Mouse (Mus musculus) CH12.LX (cell line): ENCODE data around the gene Rdh16. TPM values are rescaled to one million over a fixed set of nuclear protein-coding genes. Genes with fewer than 3 reads are reported as not detected.

Experiments
- DNase-seq: peaks from one replicate; pipeline ENCODE4 v3.0.0-alpha.2; 2013; ENCODE audit errors: extremely low read depth
- H3K27ac ChIP-seq: 2 replicates; pipeline ENCODE4 v1.5.1; 2012; ENCODE audit warnings: low read depth, mild to moderate bottlenecking, control low read depth, moderate library complexity; ENCODE audit not compliant: insufficient read depth
- H3K27me3 ChIP-seq: replicated peaks from 2 replicates; pipeline ENCODE3; 2012; ENCODE audit warnings: inconsistent platforms
- H3K36me3 ChIP-seq, 2 experiments: replicated peaks in 1 of 2; 2 replicates each; pipeline versions ENCODE3 to v1.6.1; 2012; ENCODE audit warnings: inconsistent platforms in 1 of 2, low read length in 1 of 2, mild to moderate bottlenecking in 1 of 2, mixed read lengths in 1 of 2, moderate library complexity in 1 of 2; ENCODE audit not compliant: control insufficient read depth in 1 of 2, insufficient read depth in 1 of 2
- H3K4me1 ChIP-seq, 2 experiments: 2 replicates each; pipeline ENCODE4 v1.6.1; 2012; ENCODE audit warnings: inconsistent platforms in 1 of 2, moderate library complexity in 1 of 2; ENCODE audit not compliant: insufficient read depth in 2 of 2, control insufficient read depth in 1 of 2
- H3K4me2 ChIP-seq: 2 replicates; pipeline ENCODE4 v1.6.1; 2012; ENCODE audit warnings: low read depth, mild to moderate bottlenecking, control low read depth; ENCODE audit not compliant: poor library complexity, insufficient read depth, severe bottlenecking
- H3K4me3 ChIP-seq, 3 experiments: fragments of 150-350 bp in 1 of 3; sonication (generic) in 1 of 3; replicated peaks in 1 of 3; 2 replicates each; pipeline versions ENCODE3 to v1.5.1; 2011 to 2012; ENCODE audit warnings: low read depth in 2 of 3, low read length in 2 of 3, mild to moderate bottlenecking in 2 of 3, moderate library complexity in 2 of 3, control low read depth in 1 of 3, improper control_type of control experiment in 1 of 3, inconsistent platforms in 1 of 3, mixed read lengths in 1 of 3; ENCODE audit not compliant: poor library complexity in 1 of 3
- H3K79me2 ChIP-seq: replicated peaks from 2 replicates; pipeline ENCODE4 v1.6.1; 2012; ENCODE audit warnings: mild to moderate bottlenecking, moderate library complexity; ENCODE audit not compliant: control insufficient read depth, poor library complexity, insufficient read depth, severe bottlenecking; ENCODE audit errors: extremely low read depth
- H3K9ac ChIP-seq: 2 replicates; pipeline ENCODE4 v1.6.1; 2012; ENCODE audit warnings: low read depth, mild to moderate bottlenecking, control low read depth, moderate library complexity; ENCODE audit not compliant: insufficient read depth
- H3K9me3 ChIP-seq: replicated peaks from 2 replicates; pipeline ENCODE3; 2012; ENCODE audit warnings: low read length, inconsistent platforms, mixed read lengths
- BHLHE40 ChIP-seq: IDR thresholded peaks from 2 replicates; pipeline ENCODE4 v1.6.1; 2011; ENCODE audit warnings: mild to moderate bottlenecking, low read depth, low read length, improper control_type of control experiment
- CHD1 ChIP-seq: IDR thresholded peaks from 2 replicates; pipeline ENCODE4 v1.6.1; 2012; ENCODE audit warnings: low read depth, low read length, improper control_type of control experiment, inconsistent platforms
- CHD2 ChIP-seq: IDR thresholded peaks from 2 replicates; pipeline ENCODE4 v1.6.1; 2011; ENCODE audit warnings: low read length, improper control_type of control experiment
- ELF1 ChIP-seq: IDR thresholded peaks from 2 replicates; pipeline ENCODE4 v1.6.1; 2014; ENCODE audit warnings: low read depth, mild to moderate bottlenecking, inconsistent platforms, low read length, improper control_type of control experiment
- ETS1 ChIP-seq: conservative IDR thresholded peaks from 2 replicates; pipeline ENCODE4 v1.6.1; 2012; ENCODE audit warnings: low read depth, mild to moderate bottlenecking, inconsistent platforms, low read length, improper control_type of control experiment, moderate library complexity
- IRF4 ChIP-seq: IDR thresholded peaks from 2 replicates; pipeline ENCODE4 v1.6.1; 2014; ENCODE audit warnings: low read depth, mild to moderate bottlenecking, inconsistent platforms, low read length, improper control_type of control experiment
- JUND ChIP-seq: conservative IDR thresholded peaks from 2 replicates; pipeline ENCODE4 v1.6.1; 2011; ENCODE audit warnings: low read depth, low read length, improper control_type of control experiment
- KAT2A ChIP-seq: IDR thresholded peaks from 2 replicates; pipeline ENCODE4 v1.6.1; 2012; ENCODE audit warnings: low read length, improper control_type of control experiment, inconsistent platforms; ENCODE audit not compliant: insufficient replicate concordance
- MAZ ChIP-seq: IDR thresholded peaks from 2 replicates; pipeline ENCODE4 v1.6.1; 2012; ENCODE audit warnings: low read depth, mild to moderate bottlenecking, inconsistent platforms, low read length, improper control_type of control experiment, moderate library complexity
- MEF2A ChIP-seq: IDR thresholded peaks from 2 replicates; pipeline ENCODE4 v1.6.1; 2014; ENCODE audit warnings: low read depth, mild to moderate bottlenecking, inconsistent platforms, low read length, improper control_type of control experiment, borderline replicate concordance
- MXI1 ChIP-seq: IDR thresholded peaks from 2 replicates; pipeline ENCODE4 v1.6.1; 2011; ENCODE audit warnings: mild to moderate bottlenecking, low read depth, low read length, improper control_type of control experiment
- MYC ChIP-seq: IDR thresholded peaks from 2 replicates; pipeline ENCODE4 v1.6.1; 2011; ENCODE audit warnings: low read depth, mild to moderate bottlenecking, improper control_type of control experiment, low read length
- NRF1 ChIP-seq: IDR thresholded peaks from 2 replicates; pipeline ENCODE4 v1.6.1; 2014; ENCODE audit warnings: low read depth, mild to moderate bottlenecking, inconsistent platforms, low read length, improper control_type of control experiment, moderate library complexity
- PAX5 ChIP-seq: IDR thresholded peaks from 2 replicates; pipeline ENCODE4 v1.6.1; 2012; ENCODE audit warnings: low read length, inconsistent platforms, mixed read lengths
- POLR2AphosphoS2 ChIP-seq: IDR thresholded peaks from 2 replicates; pipeline ENCODE4 v1.6.1; 2011; ENCODE audit warnings: low read depth, low read length, improper control_type of control experiment
- SMC3 ChIP-seq: IDR thresholded peaks from 2 replicates; pipeline ENCODE4 v1.6.1; 2011; ENCODE audit warnings: low read depth, low read length, improper control_type of control experiment
- TBP ChIP-seq: conservative IDR thresholded peaks from 2 replicates; pipeline ENCODE4 v1.6.1; 2011; ENCODE audit warnings: low read depth, low read length, improper control_type of control experiment
- USF1 ChIP-seq: IDR thresholded peaks from 2 replicates; pipeline ENCODE4 v1.6.1; 2014; ENCODE audit warnings: low read depth, mild to moderate bottlenecking, inconsistent platforms, low read length, improper control_type of control experiment
- USF2 ChIP-seq: conservative IDR thresholded peaks from 2 replicates; pipeline ENCODE4 v1.6.1; 2011; ENCODE audit warnings: low read depth, low read length, improper control_type of control experiment
- ZC3H11A ChIP-seq: IDR thresholded peaks from 2 replicates; pipeline ENCODE4 v1.6.1; 2012; ENCODE audit warnings: low read depth, mild to moderate bottlenecking, inconsistent platforms, low read length, improper control_type of control experiment
- ZKSCAN1 ChIP-seq: IDR thresholded peaks from 2 replicates; pipeline ENCODE4 v1.6.1; 2012; ENCODE audit warnings: low read depth, inconsistent platforms, low read length, improper control_type of control experiment, borderline replicate concordance
- ZMIZ1 ChIP-seq: IDR thresholded peaks from 2 replicates; pipeline ENCODE4 v1.6.1; 2012; ENCODE audit warnings: low read depth, mild to moderate bottlenecking, inconsistent platforms, low read length, improper control_type of control experiment
- dilution Hi-C: fragments of 300-500 bp; cut with MboI; formaldehyde crosslinking; loops from 2 replicates; pipeline ENCODE4 v1.14.3; 2020; ENCODE audit warnings: low sequenced_read_pairs; ENCODE audit not compliant: extremely low pct_unique_long_range_greater_than_20kb, extremely low pct_ligation_motif_present
- in situ Hi-C: fragments of 300-500 bp; cut with MboI; formaldehyde crosslinking; loops from 3 replicates; pipeline ENCODE4 v1.14.3; 2019; ENCODE audit warnings: low sequenced_read_pairs, low pct_ligation_motif_present, low pct_unique_long_range_greater_than_20kb, mixed read lengths
- polyA plus RNA-seq: library from polyadenylated mRNA; unstranded; fragments of >175 nt; gene quantifications from 2 replicates; pipeline ENCODE4 v1.2.1, GENCODE M21; 2012; ENCODE audit warnings: low read depth; ENCODE audit not compliant: insufficient read length
- total RNA-seq, 2 experiments: library from RNA; depleted of rRNA; stranded (reverse); fragments of 300-350 nt in 1 of 2; fragments of >200 nt in 1 of 2; gene quantifications; 2 replicates each; pipeline ENCODE4 v1.2.3; 2012 to 2014

The Rdh16 gene
- total and polyA plus RNA-seq, 3 experiments = not detected

DNA sequence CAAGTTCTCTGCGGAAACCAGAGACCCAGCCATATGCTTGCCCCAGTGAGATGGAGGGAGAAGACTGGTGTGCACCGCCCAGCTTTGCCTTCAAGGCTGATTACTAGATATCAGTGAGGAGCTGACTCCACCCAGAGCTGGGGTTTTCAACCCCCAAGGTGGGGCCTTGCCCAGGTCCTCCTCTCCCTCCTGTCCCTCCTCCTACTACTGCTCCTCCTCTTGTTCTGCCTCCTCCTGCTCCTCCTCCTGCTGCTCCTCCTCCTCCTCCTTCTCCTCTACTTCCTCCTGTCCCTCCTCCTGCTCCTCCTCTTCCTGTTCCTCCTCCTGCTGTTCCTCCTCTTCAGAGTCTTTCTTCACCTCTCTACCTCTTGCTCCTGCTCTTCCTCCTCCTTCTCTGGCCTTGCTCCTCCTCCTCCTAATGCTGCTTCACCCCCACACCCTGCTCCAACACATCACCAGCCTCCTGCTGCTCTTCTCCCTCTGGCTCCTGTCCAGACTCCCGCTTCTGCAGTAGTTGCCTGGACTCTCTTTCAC lies 78.3 kb downstream of the Rdh16 start:
- DNase-seq = peak; percentile 35
- H3K4me1 ChIP-seq = peaks cover 0 to 12% of the 10 kb centered on the region in 2 experiments; a peak in 1 of 4 replicates
- no peaks in the 10 kb centered on the region for H3K36me3 ChIP-seq
- peaks cover 16% of the 10 kb centered on the region for H3K27me3 ChIP-seq
- dilution Hi-C loops (no loop called here), in situ Hi-C loops (no loop called here)
- no peak overlapping the region for H3K27ac ChIP-seq
- H3K79me2 ChIP-seq = no peaks in the 10 kb centered on the region
- TF ChIP-seq MYC (no peak), MAZ (no peak), USF2 (no peak), IRF4 (no peak), ZKSCAN1 (no peak), NRF1 (no peak), ELF1 (no peak), CHD1 (no peak), KAT2A (no peak), JUND (no peak), TBP (no peak), ZC3H11A (no peak), MXI1 (no peak), ETS1 (no peak), POLR2AphosphoS2 (no peak), PAX5 (no peak), SMC3 (no peak), ZMIZ1 (no peak)
- H3K9ac ChIP-seq = no peak overlapping the region
- peak overlapping the region in 2 of 3 experiments; percentile 23 to 40 for H3K4me3 ChIP-seq
- no peak overlapping the region for H3K4me2 ChIP-seq
- H3K9me3 ChIP-seq = no peaks in the 10 kb centered on the region

DNA sequence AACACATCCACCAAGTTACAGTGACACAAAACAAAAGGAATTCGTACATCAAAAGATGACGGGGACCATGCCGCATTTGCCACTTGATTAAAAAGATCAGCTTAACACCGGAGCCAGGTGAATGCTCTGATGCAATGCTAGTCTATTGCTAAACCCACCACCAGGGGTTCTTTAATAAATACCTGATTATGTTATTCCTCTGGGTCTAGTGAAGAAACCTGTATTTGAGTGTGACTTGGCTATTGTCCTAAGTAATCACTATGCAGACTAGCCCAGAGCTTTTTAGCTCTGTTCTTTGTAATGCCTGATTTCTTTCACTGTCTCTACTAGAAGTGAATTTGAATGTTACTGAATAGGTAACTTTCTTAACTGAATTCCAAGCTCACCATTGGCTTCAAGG lies 80.1 kb downstream of the Rdh16 start:
- H3K9me3 ChIP-seq = no peaks in the 10 kb centered on the region
- no peaks in the 10 kb centered on the region for H3K36me3 ChIP-seq
- dilution Hi-C loops = no loop called here
- TF ChIP-seq CHD2 (no peak), BHLHE40 (no peak), USF1 (no peak), MEF2A (no peak)
- TF ChIP-seq, all 38 proteins: peak for 0
- no peak overlapping the region for H3K27ac ChIP-seq
- no peak overlapping the region for H3K9ac ChIP-seq
- H3K79me2 ChIP-seq = no peaks in the 10 kb centered on the region
- in situ Hi-C loops = no loop called here
- no peak overlapping the region for H3K4me3 ChIP-seq
- DNase-seq = no peak
- H3K4me1 ChIP-seq = peaks cover 0 to 12% of the 10 kb centered on the region in 2 experiments; a peak in 1 of 4 replicates
- no peak overlapping the region for H3K4me2 ChIP-seq
- H3K27me3 ChIP-seq = peaks cover 17% of the 10 kb centered on the region
